Mouse (Mus musculus): ENCODE results near the gene Ptprt.

DNA sequence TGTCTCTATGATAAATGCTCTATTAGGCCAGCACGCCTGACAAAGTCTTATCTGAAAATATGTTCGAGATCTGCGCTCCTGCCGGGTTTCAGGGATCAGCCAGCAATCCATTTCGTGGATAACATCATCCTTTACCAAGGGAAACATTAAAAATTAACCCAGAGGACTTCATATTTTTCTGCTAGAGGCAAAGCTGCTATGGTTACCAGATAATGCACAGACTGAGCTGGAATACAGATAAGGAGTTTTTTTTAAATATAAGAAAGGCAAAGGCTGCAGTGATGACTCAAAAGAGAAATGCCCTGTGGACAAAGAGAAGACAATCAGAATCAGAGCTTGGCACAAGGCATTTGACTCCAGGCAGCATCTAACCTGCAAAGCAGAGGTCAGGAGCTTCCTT, 1111.4 kb downstream of the Ptprt start:
- TF ChIP-seq POLR2A (IDR thresholded peaks at IDR 0.05; ENCODE audit: low read depth, low read length) (no peak), CTCF (conservative IDR thresholded peaks at IDR 0.05; ENCODE audit: insufficient read depth, insufficient read length, low read depth, low read length) (no peak)

All from kidney, adult 2 months (tissue).